Mouse (Mus musculus) heart, postnatal 0 days (tissue): ENCODE results near the gene Tmc6. TPM values are rescaled to one million over a fixed set of nuclear protein-coding genes. Genes with fewer than 3 reads are reported as not detected.

Experiments
- ATAC-seq: fragments of 200-750 bp; cut with Nextera tagmentation; 2 replicates; pipeline ENCODE4 v1.8.0; 2017; ENCODE audit warnings: low read depth, moderate number of reproducible peaks, moderate library complexity; ENCODE audit not compliant: insufficient read depth
- DNase-seq: peaks from one replicate; pipeline ENCODE4 v3.0.0-alpha.2; 2016; ENCODE audit warnings: low spot score
- H3K27ac ChIP-seq: fragments of 300-500 bp; sonication (generic); 2 replicates; pipeline ENCODE4 v1.5.1; 2014; ENCODE audit warnings: low read depth, mild to moderate bottlenecking
- H3K27me3 ChIP-seq: fragments of 300-500 bp; sonication (generic); 2 replicates; pipeline ENCODE4 v1.6.1; 2014; ENCODE audit warnings: low read length, mixed read lengths; ENCODE audit not compliant: control insufficient read depth, insufficient read depth
- H3K36me3 ChIP-seq: fragments of 300-500 bp; sonication (generic); replicated peaks from 2 replicates; pipeline ENCODE4 v1.6.1; 2014; ENCODE audit warnings: low read length, mixed read lengths; ENCODE audit not compliant: control insufficient read depth, insufficient read depth
- H3K4me1 ChIP-seq: fragments of 300-500 bp; sonication (generic); 2 replicates; pipeline ENCODE4 v1.6.1; 2014; ENCODE audit warnings: antibody characterized with exemption; ENCODE audit not compliant: control insufficient read depth, insufficient read depth
- H3K4me2 ChIP-seq: fragments of 300-500 bp; sonication (generic); 2 replicates; pipeline ENCODE4 v1.6.1; 2014; ENCODE audit warnings: low read depth, mild to moderate bottlenecking, low read length, moderate library complexity
- H3K4me3 ChIP-seq: fragments of 300-500 bp; sonication (generic); 2 replicates; pipeline ENCODE4 v1.5.1; 2014; ENCODE audit warnings: low read depth, low read length
- H3K9ac ChIP-seq: fragments of 300-500 bp; sonication (generic); replicated peaks from 2 replicates; pipeline ENCODE4 v1.6.1; 2014; ENCODE audit warnings: low read depth, low read length, mixed read lengths
- H3K9me3 ChIP-seq: fragments of 300-500 bp; sonication (generic); replicated peaks from 2 replicates; pipeline ENCODE4 v1.6.1; 2016; ENCODE audit warnings: low read length; ENCODE audit not compliant: control insufficient read depth
- CTCF ChIP-seq: IDR thresholded peaks from 2 replicates; pipeline ENCODE4 v1.5.1; 2016; ENCODE audit warnings: antibody characterized with exemption, control low read depth, low read depth
- EP300 ChIP-seq: IDR thresholded peaks from 2 replicates; pipeline ENCODE4 v1.6.1; 2016; ENCODE audit warnings: antibody characterized with exemption, low read depth
- WGBS: fragments of 180-500 bp; shearing (Covaris S2); extraction: QIAGEN DNeasy Blood & Tissue Kit; methylation state at CpG from one replicate; pipeline ENCODE4 v1.1.7; 2014; 5-methylcytosine and 5-hydroxymethylcytosine counted together
- polyA plus RNA-seq: library from polyadenylated mRNA; unstranded; fragments of >200 nt; fragmentation: Nextera tagmentation; extraction: Ambion mirVana; gene quantifications from 2 replicates; pipeline ENCODE4 v1.2.1, GENCODE M21; 2015
- total RNA-seq: library from RNA; depleted of rRNA; stranded (reverse); fragments of >200 nt; gene quantifications from 2 replicates; pipeline ENCODE4 v1.2.3, GENCODE M21; 2014; ENCODE audit warnings: low replicate concordance

Tmc6 gene
- total and polyA plus RNA-seq, 2 experiments from 2014 or later: 20.4 to 31.8 TPM

DNA sequence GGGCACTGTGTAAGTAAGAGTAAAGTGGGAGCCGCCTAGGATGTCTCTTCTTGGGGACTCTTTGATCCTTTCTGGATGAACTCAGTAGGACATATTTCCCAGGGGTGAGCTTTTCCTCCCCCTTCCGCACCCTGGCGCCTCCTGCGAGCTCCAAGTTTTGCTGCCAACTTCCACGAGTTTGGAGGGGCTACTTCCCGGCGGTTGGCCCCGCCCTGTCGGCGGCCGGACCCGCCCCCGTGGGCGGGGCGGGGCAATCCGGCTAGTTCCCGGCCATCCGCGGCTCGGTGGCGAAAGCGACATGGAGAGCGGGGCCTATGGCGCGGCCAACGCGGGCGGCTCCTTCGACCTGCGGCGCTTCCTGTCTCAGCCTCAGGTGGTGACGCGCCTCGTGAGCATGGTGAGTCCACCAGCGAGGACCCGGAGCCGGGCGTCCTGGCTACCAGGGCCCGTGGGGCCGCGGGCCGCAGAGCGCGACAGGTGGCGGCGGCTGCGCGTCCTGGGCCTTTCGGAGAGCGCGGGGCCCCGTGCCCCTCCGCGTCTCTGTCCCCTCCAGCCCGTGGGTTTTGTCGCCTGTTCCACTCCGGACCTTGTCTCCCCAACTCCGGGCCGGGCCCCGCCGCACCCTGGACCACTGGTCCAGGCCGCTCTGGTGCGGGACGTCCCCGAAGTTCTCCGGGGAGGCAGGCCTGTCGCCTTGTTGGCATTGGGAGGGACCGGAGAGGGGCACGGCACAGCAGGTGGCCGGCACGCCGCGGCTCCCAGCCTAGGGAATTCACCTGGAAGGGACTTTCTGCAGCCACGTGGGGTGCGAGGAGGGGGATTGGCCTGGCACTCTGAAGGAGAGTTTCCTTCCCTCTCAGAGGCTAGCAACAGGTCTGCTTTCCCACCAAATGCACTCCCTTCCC is 27.7 kb upstream of the Tmc6 start, which contains the start of the genes Gm20708 and Syngr2:
Gm20708 (plus strand) TSS at position 262 of the 905 bp plus-strand sequence.
Syngr2 (plus strand) TSS at position 262 of the 905 bp plus-strand sequence.
- Histone ChIP-seq H3K27me3 (no peaks in the 10 kb centered on the region), H3K9ac (peak within 1 kb of the TSS; percentile 83), H3K4me3 (peak within 1 kb of the TSS; percentile 97), H3K36me3 (peaks cover 25% of the 10 kb centered on the region), H3K4me1 (peaks cover 23% of the 10 kb centered on the region), H3K27ac (peak within 1 kb of the TSS; percentile 83), H3K4me2 (peak within 1 kb of the TSS; percentile 100), H3K9me3 (no peaks in the 10 kb centered on the region)
- WGBS: under 1% methylated on average over 75 of the region's 75 CpGs
- TF ChIP-seq CTCF: no peak
- no peak for TF ChIP-seq EP300
- DNase-seq: peak; percentile 67
- peak; percentile 80 for ATAC-seq

DNA sequence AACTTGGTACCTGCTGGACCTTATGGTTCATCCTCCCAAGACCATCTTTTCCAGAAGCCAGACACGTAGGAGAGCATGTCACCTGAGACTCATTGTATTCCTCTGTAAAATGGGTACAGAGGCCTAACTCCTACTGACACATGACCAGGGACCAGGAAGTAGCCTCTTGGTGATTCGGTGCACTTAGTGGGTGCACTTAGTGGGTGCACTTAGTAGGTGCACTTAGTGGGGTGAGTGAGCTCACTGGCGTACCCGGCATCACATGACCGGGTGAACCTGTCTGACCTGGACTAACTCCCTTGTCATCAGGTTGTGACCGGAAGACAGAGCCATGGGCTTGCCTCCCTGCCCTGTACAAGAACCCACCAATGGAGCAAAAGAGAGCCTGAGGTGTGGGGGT is 24.8 kb upstream of the Tmc6 start:
- no peak overlapping the region for H3K4me3 ChIP-seq
- H3K27ac ChIP-seq: no peak overlapping the region
- no peak overlapping the region for H3K9ac ChIP-seq
- no peak for TF ChIP-seq EP300
- no peak for TF ChIP-seq CTCF
- ATAC-seq (no peak), DNase-seq (no peak)
- H3K9me3 ChIP-seq: no peaks in the 10 kb centered on the region
- no peaks in the 10 kb centered on the region for H3K27me3 ChIP-seq
- WGBS: 91% methylated on average over 6 of the region's 6 CpGs
- H3K4me2 ChIP-seq: no peak overlapping the region
- H3K36me3 ChIP-seq: no peaks in the 10 kb centered on the region
- peaks cover 11% of the 10 kb centered on the region; the same call in 1 of the 2 replicates for H3K4me1 ChIP-seq

DNA sequence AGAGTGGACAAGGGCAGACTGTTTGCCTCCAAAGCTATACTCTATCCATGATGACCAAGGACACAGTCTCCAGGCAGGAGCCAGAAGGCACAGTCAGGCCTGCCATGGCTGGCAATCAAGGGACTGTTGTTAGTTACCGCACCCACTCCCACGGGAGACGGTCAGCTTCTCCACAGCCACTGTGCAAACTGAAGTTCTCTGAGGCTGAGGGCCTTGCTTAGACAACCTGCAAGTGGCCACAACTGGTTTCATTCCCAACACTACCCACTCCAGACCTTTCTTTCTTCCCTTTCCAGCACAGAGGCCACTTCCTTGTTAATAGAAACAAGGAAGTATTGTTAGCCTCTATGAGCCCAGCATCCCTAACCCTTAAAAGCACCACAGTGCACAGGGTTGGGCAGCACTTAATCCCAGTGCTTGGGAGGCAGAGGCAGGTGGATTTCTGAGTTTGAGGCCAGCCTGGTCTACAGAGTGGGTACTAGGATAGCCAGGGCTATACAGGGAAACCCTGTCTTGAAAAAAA is 21.2 kb upstream of the Tmc6 start:
- no peak for ATAC-seq
- H3K4me3 ChIP-seq: no peak overlapping the region

DNA sequence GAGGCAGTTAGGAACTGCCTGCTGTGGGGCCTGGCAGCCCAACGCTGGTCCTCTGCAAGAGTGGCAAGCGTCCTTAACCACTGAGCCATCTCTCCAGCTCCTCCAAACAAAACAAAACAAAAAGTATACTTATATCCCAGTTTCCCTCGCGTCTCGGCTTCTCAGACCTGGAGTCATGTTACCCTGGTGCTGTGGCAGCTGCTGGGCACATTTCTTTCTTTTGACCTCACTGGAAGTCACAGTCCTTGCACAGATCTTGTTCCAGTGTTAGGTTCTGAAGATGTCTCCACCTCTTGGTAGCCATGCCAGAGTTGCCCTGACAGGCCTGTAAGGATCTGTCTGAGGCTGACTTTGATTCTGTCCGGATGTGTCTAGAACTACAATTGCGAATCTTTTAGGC is 19.7 kb upstream of the Tmc6 start:
- H3K36me3 ChIP-seq: no peaks in the 10 kb centered on the region
- H3K4me3 ChIP-seq: no peak overlapping the region
- no peak overlapping the region for H3K27ac ChIP-seq
- H3K9ac ChIP-seq: no peak overlapping the region
- ATAC-seq (no peak), DNase-seq (no peak)
- H3K27me3 ChIP-seq: no peaks in the 10 kb centered on the region
- 75% methylated on average over 7 of the region's 7 CpGs for WGBS
- no peaks in the 10 kb centered on the region for H3K9me3 ChIP-seq
- no peak overlapping the region for H3K4me2 ChIP-seq
- no peaks in the 10 kb centered on the region for H3K4me1 ChIP-seq
- TF ChIP-seq EP300: no peak
- no peak for TF ChIP-seq CTCF

More for the DNA sequence above, 21.2 kb upstream of the Tmc6 start:
- no peak overlapping the region for H3K27ac ChIP-seq
- WGBS: 87% methylated on average over 3 of the region's 3 CpGs
- no peaks in the 10 kb centered on the region for H3K9me3 ChIP-seq
- DNase-seq: no peak
- H3K27me3 ChIP-seq: no peaks in the 10 kb centered on the region
- H3K36me3 ChIP-seq: no peaks in the 10 kb centered on the region
- no peaks in the 10 kb centered on the region for H3K4me1 ChIP-seq
- TF ChIP-seq CTCF (no peak), EP300 (no peak)
- H3K9ac ChIP-seq: no peak overlapping the region
- H3K4me2 ChIP-seq: no peak overlapping the region

DNA sequence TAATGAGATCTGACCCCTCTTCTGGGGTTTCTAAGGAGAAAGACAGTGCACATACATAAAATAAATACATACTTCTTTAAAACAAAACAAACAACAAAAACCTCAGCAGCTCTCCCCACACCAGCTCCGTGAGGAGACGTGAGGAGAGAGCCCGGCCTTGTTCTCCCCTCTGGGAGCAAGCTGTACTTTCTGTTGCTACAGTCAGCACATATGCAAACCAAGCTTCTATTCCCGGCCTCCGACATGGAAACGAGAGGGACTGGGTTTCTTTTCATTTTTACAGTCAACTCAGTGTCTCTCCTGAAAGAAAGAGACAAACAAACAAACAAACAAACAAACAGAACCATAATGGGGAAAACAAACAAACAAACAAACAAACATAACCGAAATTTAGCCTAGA is 18.0 kb upstream of the Tmc6 start:
- no peak for TF ChIP-seq EP300
- no peak for TF ChIP-seq CTCF
- H3K9me3 ChIP-seq: no peaks in the 10 kb centered on the region
- no peaks in the 10 kb centered on the region for H3K36me3 ChIP-seq
- ATAC-seq (no peak), DNase-seq (no peak)
- WGBS: 87% methylated on average over 7 of the region's 7 CpGs
- no peak overlapping the region for H3K9ac ChIP-seq
- H3K4me2 ChIP-seq: no peak overlapping the region
- no peak overlapping the region for H3K27ac ChIP-seq
- H3K4me1 ChIP-seq: no peaks in the 10 kb centered on the region
- H3K27me3 ChIP-seq: no peaks in the 10 kb centered on the region
- no peak overlapping the region for H3K4me3 ChIP-seq
